Mouse (Mus musculus) ZHBTc4 (cell line): ENCODE data around the gene Adgrd1.
A peak's percentile ranks its signal among the peaks of the same experiment; 100 is the strongest.

ENCODE experiments used
- DNase-seq: peaks from one replicate; pipeline ENCODE4 v3.0.0-alpha.2; 2011; ENCODE audit warnings: low read depth, low spot score

The Adgrd1 gene

GRCm38 (mm10) chr5:129196501-129196900 is 100.0 kb downstream of the Adgrd1 start:
- peak; percentile 77 for DNase-seq

- DNase-seq, result peak; percentile 59
Observed at GRCm38 (mm10) chr5:129196971-129197519, 100.5 kb downstream of the Adgrd1 start.

- no peak for DNase-seq
Observed at GRCm38 (mm10) chr5:129200132-129200531, 103.6 kb downstream of the Adgrd1 start.

GRCm38 (mm10) chr5:129208279-129208678 is 111.7 kb downstream of the Adgrd1 start:
- DNase-seq, result no peak

GRCm38 (mm10) chr5:129208845-129209244 is 112.3 kb downstream of the Adgrd1 start:
- no peak for DNase-seq

- no peak for DNase-seq
Observed at GRCm38 (mm10) chr5:129211385-129212031, 115.0 kb downstream of the Adgrd1 start.

- peak; percentile 82 for DNase-seq
Observed at GRCm38 (mm10) chr5:129214023-129214422, 117.5 kb downstream of the Adgrd1 start.

GRCm38 (mm10) chr5:129216001-129216400 is 119.5 kb downstream of the Adgrd1 start:
- DNase-seq, result no peak

GRCm38 (mm10) chr5:129217481-129218221 is 121.1 kb downstream of the Adgrd1 start:
- DNase-seq, result peak; percentile 90

- no peak for DNase-seq
Observed at GRCm38 (mm10) chr5:129218222-129218505, 121.6 kb downstream of the Adgrd1 start.

GRCm38 (mm10) chr5:129218537-129218981 is 122.0 kb downstream of the Adgrd1 start:
- DNase-seq, result peak; percentile 32

- peak; percentile 84 for DNase-seq
Observed at GRCm38 (mm10) chr5:129219178-129219760, 122.7 kb downstream of the Adgrd1 start.

- peak; percentile 79 for DNase-seq
Observed at GRCm38 (mm10) chr5:129225810-129226450, 129.4 kb downstream of the Adgrd1 start.

- DNase-seq, result peak; percentile 61
Observed at GRCm38 (mm10) chr5:129228171-129228570, 131.6 kb downstream of the Adgrd1 start.

- peak; percentile 88 for DNase-seq
Observed at GRCm38 (mm10) chr5:129233301-129233700, 136.8 kb downstream of the Adgrd1 start.

- DNase-seq, result peak; percentile 70
Observed at GRCm38 (mm10) chr5:129233881-129234432, 137.4 kb downstream of the Adgrd1 start.

- DNase-seq, result no peak
Observed at GRCm38 (mm10) chr5:129236366-129236765, 139.8 kb downstream of the Adgrd1 start.

GRCm38 (mm10) chr5:129241865-129242264 is 145.3 kb downstream of the Adgrd1 start:
- DNase-seq, result no peak

- peak; percentile 95 for DNase-seq
Observed at GRCm38 (mm10) chr5:129242265-129242664, 145.7 kb downstream of the Adgrd1 start.

- peak; percentile 60 for DNase-seq
Observed at GRCm38 (mm10) chr5:129243120-129243519, 146.6 kb downstream of the Adgrd1 start.

- DNase-seq, result peak; percentile 60
Observed at GRCm38 (mm10) chr5:129244392-129244791, 147.8 kb downstream of the Adgrd1 start.

GRCm38 (mm10) chr5:129249080-129249479 is 152.5 kb downstream of the Adgrd1 start:
- peak; percentile 74 for DNase-seq
